10 mouse cellular contexts compared by ENCODE assay signal in the genomic region with DNA sequence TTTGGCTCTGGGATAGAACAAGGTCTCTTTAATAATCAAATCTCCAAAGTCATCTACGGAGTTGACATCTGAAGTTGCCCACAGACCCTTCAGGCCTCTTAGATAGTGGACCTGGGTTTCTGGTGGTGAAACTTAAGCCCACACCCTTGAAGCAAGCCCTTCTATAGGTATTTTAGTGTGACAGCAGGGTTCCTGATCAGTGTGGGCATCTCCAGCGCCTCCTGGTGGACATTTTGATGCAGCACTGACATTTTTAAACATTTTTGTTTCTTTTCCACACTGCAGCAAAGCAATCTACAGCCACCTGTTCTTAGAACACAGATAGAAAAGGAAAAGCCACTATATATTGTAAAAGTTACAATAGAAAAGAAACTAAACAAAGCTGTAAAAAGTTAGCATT. TPM values are rescaled to one million over a fixed set of nuclear protein-coding genes. Genes with fewer than 3 reads are reported as not detected.
DNase-seq lines count a peak whose midpoint lies in the region; ATAC-seq and TF ChIP-seq lines count a peak whose summit lies in the region.
"Had no signal": no experiment of that assay in that cellular context is flagged by ENCODE, and none has a peak within 500 bp of the region (broad histone marks: within the 10 kb centered on the region; RNA-seq: fewer than 3 reads in every experiment).

No protein-coding gene starts in this region.

- peak; percentile 18 to 79 for DNase-seq in adrenal gland, adult (ENCODE audit: inconsistent age in 2 of 2, low spot score in 1 of 2)
- DNase-seq in adrenal gland, adult 8-10 months = no peak
- peak; percentile 8 for DNase-seq in midbrain, embryonic 14.5 days
- peak; percentile 51 for DNase-seq in limb, embryonic 11.5 days (ENCODE audit: low spot score)
- DNase-seq in stomach, postnatal 0 days (ENCODE audit: low spot score) = peak; percentile 39
- DNase-seq in cerebellum, adult 11 months = no peak

- H3K9ac ChIP-seq in midbrain, embryonic 14.5 days (replicated peaks; ENCODE audit: low read length) = no peak overlapping the region
- no peak overlapping the region for H3K9ac ChIP-seq in midbrain, embryonic 16.5 days (ENCODE audit: low read depth, low read length)
- no peak overlapping the region for H3K9ac ChIP-seq in limb, embryonic 11.5 days (ENCODE audit: low read length)
- H3K9ac ChIP-seq in stomach, postnatal 0 days (ENCODE audit: low read length) = no peak overlapping the region

- no peaks in the 10 kb centered on the region for H3K9me3 ChIP-seq in midbrain, embryonic 14.5 days (ENCODE audit: control insufficient read depth, low read length)
- H3K9me3 ChIP-seq in midbrain, embryonic 16.5 days (replicated peaks; ENCODE audit: control insufficient read depth, low read length, poor library complexity, severe bottlenecking) = no peaks in the 10 kb centered on the region
- no peaks in the 10 kb centered on the region for H3K9me3 ChIP-seq in limb, embryonic 11.5 days (ENCODE audit: control insufficient read depth, low read length)
- H3K9me3 ChIP-seq in stomach, postnatal 0 days (ENCODE audit: control insufficient read depth, low read length) = no peaks in the 10 kb centered on the region

- TF ChIP-seq CTCF in stomach, postnatal 0 days (IDR thresholded peaks at IDR 0.05; ENCODE audit: low read depth) = peak; percentile 80

- no peaks in the 10 kb centered on the region for H3K36me3 ChIP-seq in midbrain, embryonic 14.5 days (ENCODE audit: control insufficient read depth, insufficient read depth, low read length)
- H3K36me3 ChIP-seq in midbrain, embryonic 16.5 days (ENCODE audit: control insufficient read depth, insufficient read depth, low read length) = no peaks in the 10 kb centered on the region
- H3K36me3 ChIP-seq in limb, embryonic 11.5 days (ENCODE audit: control insufficient read depth, insufficient read depth, low read length) = no peaks in the 10 kb centered on the region
- no peaks in the 10 kb centered on the region for H3K36me3 ChIP-seq in stomach, postnatal 0 days (ENCODE audit: control insufficient read depth, insufficient read depth, low read length)

- no peaks in the 10 kb centered on the region for H3K27me3 ChIP-seq in midbrain, embryonic 14.5 days (ENCODE audit: control insufficient read depth, insufficient read depth, low read length)
- H3K27me3 ChIP-seq in midbrain, embryonic 16.5 days (ENCODE audit: control insufficient read depth, insufficient read depth, low read depth, low read length) = no peaks in the 10 kb centered on the region
- no peaks in the 10 kb centered on the region for H3K27me3 ChIP-seq in limb, embryonic 11.5 days (ENCODE audit: control insufficient read depth, insufficient read depth, low read length)
- no peaks in the 10 kb centered on the region for H3K27me3 ChIP-seq in stomach, postnatal 0 days (ENCODE audit: control insufficient read depth, insufficient read depth, low read length)

- H3K4me2 ChIP-seq in midbrain, embryonic 14.5 days (ENCODE audit: low read length) = no peak overlapping the region
- no peak overlapping the region for H3K4me2 ChIP-seq in midbrain, embryonic 16.5 days (ENCODE audit: low read length)
- no peak overlapping the region for H3K4me2 ChIP-seq in limb, embryonic 11.5 days (ENCODE audit: low read depth, severe bottlenecking)
- no peak overlapping the region for H3K4me2 ChIP-seq in stomach, postnatal 0 days (replicated peaks; ENCODE audit: low read depth)

- H3K4me1 ChIP-seq in midbrain, embryonic 14.5 days (ENCODE audit: control insufficient read depth, insufficient read depth, low read length) = no peaks in the 10 kb centered on the region
- no peaks in the 10 kb centered on the region for H3K4me1 ChIP-seq in midbrain, embryonic 16.5 days (ENCODE audit: control insufficient read depth, insufficient read depth, low read length)
- H3K4me1 ChIP-seq in limb, embryonic 11.5 days (ENCODE audit: control insufficient read depth, insufficient read depth, low read length) = no peaks in the 10 kb centered on the region
- no peaks in the 10 kb centered on the region for H3K4me1 ChIP-seq in stomach, postnatal 0 days (replicated peaks; ENCODE audit: control insufficient read depth, insufficient read depth)

- no peak overlapping the region for H3K27ac ChIP-seq in midbrain, embryonic 14.5 days (replicated peaks; ENCODE audit: low read depth, low read length)
- H3K27ac ChIP-seq in midbrain, embryonic 16.5 days (ENCODE audit: low read length) = no peak overlapping the region
- H3K27ac ChIP-seq in limb, embryonic 11.5 days (replicated peaks; ENCODE audit: low read depth, low read length) = no peak overlapping the region
- no peak overlapping the region for H3K27ac ChIP-seq in stomach, postnatal 0 days (replicated peaks)

- H3K4me3 ChIP-seq in midbrain, embryonic 14.5 days (replicated peaks; ENCODE audit: low read depth, low read length) = no peak overlapping the region
- no peak overlapping the region for H3K4me3 ChIP-seq in midbrain, embryonic 16.5 days (ENCODE audit: low read depth, low read length)
- no peak overlapping the region for H3K4me3 ChIP-seq in limb, embryonic 11.5 days (ENCODE audit: low read depth, low read length)
- no peak overlapping the region for H3K4me3 ChIP-seq in stomach, postnatal 0 days (ENCODE audit: low read depth, low read length)
- H3K4me3 ChIP-seq: myocyte had no signal

- ATAC-seq in midbrain, embryonic 14.5 days (ENCODE audit: low FRiP score, low TSS enrichment) = no peak
- ATAC-seq in midbrain, embryonic 16.5 days = no peak
- ATAC-seq in common myeloid progenitor, adult 5-6 weeks (replicated peaks; ENCODE audit: low read depth, poor library complexity, severe bottlenecking) = peak; percentile 94
- no peak for ATAC-seq in limb, embryonic 11.5 days (ENCODE audit: insufficient number of reproducible peaks, low FRiP score, low TSS enrichment, low read depth)
- no peak for ATAC-seq in stomach, postnatal 0 days (ENCODE audit: low FRiP score, low TSS enrichment)

- WGBS in midbrain, embryonic 14.5 days = 34% methylated on average over 2 of the region's 2 CpGs
- WGBS in midbrain, embryonic 16.5 days = 32% methylated on average over 2 of the region's 2 CpGs
- WGBS in limb, embryonic 11.5 days = 34% methylated on average over 2 of the region's 2 CpGs
- 32% methylated on average over 2 of the region's 2 CpGs for WGBS in stomach, postnatal 0 days

- no peak for TF ChIP-seq EP300 in stomach, postnatal 0 days (optimal IDR thresholded peaks at IDR 0.05)

RNA-seq across cellular contexts. Expression of a gene that starts 12.6 kb away (rescaled TPM):
- total RNA-seq in adrenal gland, adult 8-10 months (2022) = 1 to 10 TPM in 2 of 4 experiments, under 1 TPM in 2; 0.41 to 1.8 (median 1.0) TPM
- 0.19 and 0.59 TPM in 2 replicates for polyA plus RNA-seq in midbrain, embryonic 14.5 days (2014; fragmentation: Nextera tagmentation; extraction: Ambion mirVana)
- polyA plus RNA-seq in midbrain, embryonic 16.5 days (2015; fragmentation: Nextera tagmentation; extraction: Ambion mirVana) = 0.35 and 0.46 TPM in 2 replicates
- 3.0 and 3.2 TPM in 2 replicates for total RNA-seq in common myeloid progenitor, adult 5-6 weeks (2017)
- polyA plus RNA-seq in limb, embryonic 11.5 days (2014; fragmentation: Nextera tagmentation; extraction: Ambion mirVana) = 3.5 and 5.5 TPM in 2 replicates
- polyA plus RNA-seq in stomach, postnatal 0 days (2015; fragmentation: Nextera tagmentation; extraction: Ambion mirVana) = 0.74 and 0.83 TPM in 2 replicates
- polyA plus RNA-seq: myocyte had no signal

RNA-seq across cellular contexts. Expression of a gene that starts 13.1 kb away (rescaled TPM):
- total RNA-seq in adrenal gland, adult 8-10 months (2022) = 10 to 100 TPM in 3 of 4 experiments, 1 to 10 TPM in 1; 8.2 to 11.6 (median 11.0) TPM
- polyA plus RNA-seq in midbrain, embryonic 14.5 days (2014; fragmentation: Nextera tagmentation; extraction: Ambion mirVana) = 0.38 and 1.4 TPM in 2 replicates
- polyA plus RNA-seq in midbrain, embryonic 16.5 days (2015; fragmentation: Nextera tagmentation; extraction: Ambion mirVana) = 0.76 and 0.89 TPM in 2 replicates
- total RNA-seq in common myeloid progenitor, adult 5-6 weeks (2017) = 23.9 and 26.9 TPM in 2 replicates
- polyA plus RNA-seq in limb, embryonic 11.5 days (2014; fragmentation: Nextera tagmentation; extraction: Ambion mirVana) = 0.64 and 1.4 TPM in 2 replicates
- 2.0 and 2.7 TPM in 2 replicates for polyA plus RNA-seq in stomach, postnatal 0 days (2015; fragmentation: Nextera tagmentation; extraction: Ambion mirVana)

RNA-seq across cellular contexts. Expression of a gene that starts 35.4 kb away (rescaled TPM):
- not detected for total RNA-seq in adrenal gland, adult 8-10 months (2022)
- polyA plus RNA-seq in midbrain, embryonic 14.5 days (2014; fragmentation: Nextera tagmentation; extraction: Ambion mirVana) = not detected in 2 replicates
- not detected in 2 replicates for polyA plus RNA-seq in midbrain, embryonic 16.5 days (2015; fragmentation: Nextera tagmentation; extraction: Ambion mirVana)
- total RNA-seq in common myeloid progenitor, adult 5-6 weeks (2017) = not detected in 2 replicates
- polyA plus RNA-seq in limb, embryonic 11.5 days (2014; fragmentation: Nextera tagmentation; extraction: Ambion mirVana) = not detected in 2 replicates
- polyA plus RNA-seq in stomach, postnatal 0 days (2015; fragmentation: Nextera tagmentation; extraction: Ambion mirVana) = not detected in 2 replicates
- polyA plus RNA-seq: heart, embryonic 14.5 days; myocyte had no signal

RNA-seq across cellular contexts. Expression of a gene that starts 48.0 kb away (rescaled TPM):
- under 1 TPM in 1 of 4 experiments, not detected in 3; 0.15 TPM for total RNA-seq in adrenal gland, adult 8-10 months (2022)
- 0.50 and 0.74 TPM in 2 replicates for polyA plus RNA-seq in midbrain, embryonic 14.5 days (2014; fragmentation: Nextera tagmentation; extraction: Ambion mirVana)
- 0.66 and 0.67 TPM in 2 replicates for polyA plus RNA-seq in midbrain, embryonic 16.5 days (2015; fragmentation: Nextera tagmentation; extraction: Ambion mirVana)
- total RNA-seq in common myeloid progenitor, adult 5-6 weeks (2017) = not detected in 2 replicates
- polyA plus RNA-seq in limb, embryonic 11.5 days (2014; fragmentation: Nextera tagmentation; extraction: Ambion mirVana) = 0.18 and 0.25 TPM in 2 replicates
- 0.07 and 0.08 TPM in 2 replicates for polyA plus RNA-seq in stomach, postnatal 0 days (2015; fragmentation: Nextera tagmentation; extraction: Ambion mirVana)
- polyA plus RNA-seq: myocyte had no signal

RNA-seq across cellular contexts. Expression of a gene that starts 56.7 kb away (rescaled TPM):
- 1 to 10 TPM; 4.7 to 6.5 (median 6.1) TPM for total RNA-seq in adrenal gland, adult 8-10 months (2022)
- polyA plus RNA-seq in midbrain, embryonic 14.5 days (2014; fragmentation: Nextera tagmentation; extraction: Ambion mirVana) = 0.11 TPM in 1 of 2 replicates, not detected in the other
- polyA plus RNA-seq in midbrain, embryonic 16.5 days (2015; fragmentation: Nextera tagmentation; extraction: Ambion mirVana) = 0.12 and 0.21 TPM in 2 replicates
- 6.3 and 8.4 TPM in 2 replicates for total RNA-seq in common myeloid progenitor, adult 5-6 weeks (2017)
- polyA plus RNA-seq in limb, embryonic 11.5 days (2014; fragmentation: Nextera tagmentation; extraction: Ambion mirVana) = 0.08 and 0.13 TPM in 2 replicates
- polyA plus RNA-seq in stomach, postnatal 0 days (2015; fragmentation: Nextera tagmentation; extraction: Ambion mirVana) = 0.35 and 0.51 TPM in 2 replicates
- polyA plus RNA-seq: myocyte had no signal

Comparison
In these comparisons a context has a peak if more than half of its experiments do, and no peak if none do; other contexts are left out.
1. DNase-seq: peak in adrenal gland, adult (2 of 2), midbrain, embryonic 14.5 days (single experiment), limb, embryonic 11.5 days (single experiment) and stomach, postnatal 0 days (single experiment); none in adrenal gland, adult 8-10 months (single experiment) and cerebellum, adult 11 months (single experiment).